Mouse (Mus musculus) spleen, adult 18-20 months (tissue): ENCODE data around the gene L3mbtl1.

Experiments
- DNase-seq, 2 experiments: peaks; one replicate each; pipeline ENCODE4 v3.0.0; 2022; ENCODE audit warnings: mixed read lengths in 2 of 2

L3mbtl1 gene

DNA sequence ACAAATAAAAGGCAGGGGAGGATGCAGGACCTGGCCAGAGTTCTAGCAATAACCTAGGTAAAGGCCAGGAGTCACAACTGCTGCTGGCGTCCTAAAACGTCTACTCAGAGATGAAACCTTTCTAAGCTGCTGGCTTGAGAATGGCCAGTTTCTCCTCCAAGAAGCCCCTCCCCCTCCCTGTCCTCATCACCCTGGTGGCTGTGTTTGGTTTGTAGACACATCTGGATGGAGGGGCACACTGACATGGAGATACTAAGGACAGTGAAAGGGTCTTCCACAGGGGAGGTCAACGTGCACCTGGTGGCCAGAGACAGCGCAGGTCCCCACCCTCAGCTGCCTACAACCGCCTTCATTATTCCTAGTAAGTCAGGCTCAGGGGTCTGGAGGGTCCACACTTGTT is 3.7 kb downstream of the L3mbtl1 start:
- no peak for DNase-seq

GRCm38 (mm10) chr2:162947736-162948135 is 4.5 kb downstream of the L3mbtl1 start:
- DNase-seq = no peak

DNA sequence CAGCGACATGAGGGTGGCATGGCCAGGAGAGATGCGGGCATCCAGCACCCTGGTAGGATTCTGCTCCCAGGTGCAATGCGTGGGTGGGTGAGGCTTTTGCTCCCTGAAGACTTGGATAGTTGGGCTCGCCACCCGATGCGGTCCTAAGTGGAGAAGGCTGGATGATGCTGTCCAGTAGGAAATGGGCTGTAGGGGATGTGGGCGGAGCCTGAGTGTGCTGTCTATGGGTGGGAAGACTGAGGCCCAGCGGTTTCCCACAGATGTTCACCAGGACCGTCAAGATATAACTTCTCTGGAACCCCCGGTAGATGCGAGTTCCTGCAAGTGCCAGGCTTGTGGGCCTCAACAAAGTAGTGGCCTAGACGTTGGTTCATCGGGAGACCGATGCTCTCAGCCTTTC is 4.9 kb downstream of the L3mbtl1 start:
- no peak for DNase-seq

GRCm38 (mm10) chr2:162950776-162951175 is 7.5 kb downstream of the L3mbtl1 start:
- DNase-seq = no peak

DNA sequence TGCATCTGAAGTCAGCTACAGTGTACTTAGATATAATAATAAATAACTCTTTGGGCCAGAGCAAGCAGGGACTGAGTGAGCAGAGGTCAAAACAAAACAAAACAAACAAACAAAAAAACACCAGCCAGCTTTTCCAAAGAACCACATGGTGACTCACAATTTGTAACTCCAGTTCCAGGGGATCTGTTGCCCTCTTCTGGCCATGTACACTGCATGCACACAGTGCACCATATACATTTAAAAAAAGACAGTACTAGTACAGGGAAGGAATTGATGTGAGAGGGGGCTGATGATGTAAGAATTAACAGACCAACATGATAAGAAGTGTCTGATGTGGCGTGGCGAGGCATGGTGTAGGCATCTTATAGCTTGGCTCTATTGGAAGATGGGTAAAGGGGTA is 13.6 kb downstream of the L3mbtl1 start:
- no peak for DNase-seq

DNA sequence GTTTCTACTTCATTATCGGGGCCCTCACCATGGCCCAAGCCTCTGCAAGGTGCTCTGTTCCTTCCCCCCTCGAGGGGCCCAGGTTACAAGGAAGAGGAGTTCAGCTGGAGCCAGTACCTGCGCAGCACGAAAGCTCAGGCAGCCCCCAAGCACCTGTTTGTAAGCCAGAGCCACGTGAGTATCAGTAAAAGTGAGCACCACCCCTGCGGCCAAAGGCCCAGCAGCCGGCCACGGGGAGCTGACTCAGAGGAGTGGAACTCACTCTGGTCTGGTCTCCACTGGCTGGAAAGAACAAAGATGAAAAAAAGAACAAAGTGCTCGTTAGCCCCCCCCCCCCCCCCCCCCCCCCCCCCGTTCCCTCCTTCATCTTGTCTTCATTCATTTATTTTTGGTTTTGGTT is 18.0 kb downstream of the L3mbtl1 start:
- DNase-seq = no peak

DNA sequence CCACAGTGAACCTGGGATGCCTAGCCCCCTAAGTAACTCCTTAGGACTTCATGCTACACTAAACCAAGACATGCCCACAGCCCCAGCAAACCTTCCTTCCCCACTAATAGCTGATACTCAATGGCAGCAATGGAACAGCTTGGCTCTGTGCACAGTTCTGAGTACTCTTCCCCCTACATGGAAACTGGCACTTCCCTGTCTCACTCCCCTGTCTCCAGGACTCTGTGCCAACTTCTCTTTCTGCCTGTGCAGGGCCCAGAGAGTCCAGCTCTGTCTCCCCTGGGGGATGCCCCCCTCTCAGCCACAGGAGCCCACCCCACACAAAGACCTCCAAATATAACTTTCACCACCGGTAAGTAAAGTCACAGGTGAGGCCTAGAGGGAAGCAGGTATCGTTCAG is 23.5 kb downstream of the L3mbtl1 start:
- DNase-seq = no peak

- DNase-seq = peak in 1 of 2 experiments; percentile 32
Observed at GRCm38 (mm10) chr2:162968357-162968756, 25.1 kb downstream of the L3mbtl1 start.

GRCm38 (mm10) chr2:162969101-162969500 is 25.8 kb downstream of the L3mbtl1 start:
- no peak for DNase-seq

DNA sequence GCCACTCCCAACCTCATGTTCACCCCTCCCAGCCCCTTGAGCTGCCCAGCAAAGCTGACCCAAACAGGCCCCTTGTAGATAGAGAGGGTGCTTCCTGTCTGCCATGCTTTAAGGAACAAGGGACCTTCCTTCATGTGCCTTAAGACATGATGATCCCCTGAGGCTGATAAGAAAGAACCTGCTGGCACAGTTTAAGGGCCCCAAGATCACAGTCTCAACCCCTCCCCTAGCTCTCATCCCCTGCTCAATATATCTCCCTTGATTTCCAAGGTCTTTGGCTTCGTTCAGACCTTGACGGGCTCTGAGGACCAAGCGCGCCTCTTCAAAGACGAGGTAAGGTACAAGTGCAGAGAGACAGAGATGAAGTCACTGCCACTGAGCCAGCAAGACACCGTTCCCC is 27.6 kb downstream of the L3mbtl1 start:
- no peak for DNase-seq

GRCm38 (mm10) chr2:162972752-162973151 is 29.5 kb downstream of the L3mbtl1 start:
- no peak for DNase-seq

- DNase-seq = no peak
Observed at GRCm38 (mm10) chr2:162973206-162973605, 29.9 kb downstream of the L3mbtl1 start.

GRCm38 (mm10) chr2:162973637-162974036 is 30.4 kb downstream of the L3mbtl1 start:
- no peak for DNase-seq

- DNase-seq = no peak
Observed at GRCm38 (mm10) chr2:162975157-162975775, 32.0 kb downstream of the L3mbtl1 start.

- no peak for DNase-seq
Observed at GRCm38 (mm10) chr2:162976001-162976400, 32.7 kb downstream of the L3mbtl1 start.

- no peak for DNase-seq
Observed at GRCm38 (mm10) chr2:162984381-162984780, 41.1 kb downstream of the L3mbtl1 start.

DNA sequence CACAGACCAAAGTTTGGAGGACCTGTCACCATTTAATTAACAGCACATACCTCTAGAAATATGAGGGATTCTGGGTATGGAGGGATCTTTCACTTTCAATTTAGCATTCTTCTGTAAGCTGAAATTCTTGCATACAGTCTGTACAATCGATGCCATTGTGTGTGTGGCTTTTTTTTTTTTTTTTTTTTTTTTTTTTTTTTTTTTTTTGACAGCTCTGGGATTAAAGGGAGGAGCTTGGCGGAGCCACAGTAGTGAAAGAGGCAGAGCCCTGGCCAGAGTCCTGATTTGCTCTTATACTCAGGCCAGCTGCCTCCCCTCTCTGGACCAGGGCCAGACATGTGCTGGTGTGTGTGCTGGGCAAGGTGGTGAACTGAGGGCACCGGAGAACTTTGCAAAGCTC is 42.7 kb downstream of the L3mbtl1 start:
- no peak for DNase-seq

DNA sequence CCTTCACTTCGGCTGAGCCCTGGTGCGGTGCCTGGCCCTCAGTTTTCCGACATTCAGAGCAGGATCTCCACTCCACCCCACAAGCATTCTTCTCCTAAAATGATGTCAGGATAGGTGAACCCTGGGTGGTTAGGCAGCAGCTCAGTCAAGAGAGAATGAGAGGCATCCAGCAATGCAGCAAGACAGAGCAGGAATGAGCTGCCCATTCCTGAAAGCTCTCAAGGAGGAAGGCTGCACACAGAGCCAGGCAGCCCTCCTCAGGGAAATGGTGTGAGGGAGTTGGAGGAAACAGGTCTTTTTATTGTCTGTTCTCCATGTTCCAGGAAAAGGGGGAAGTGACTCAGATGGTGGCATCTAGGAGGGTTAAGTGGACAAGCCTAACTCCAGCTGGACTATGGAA is 43.5 kb downstream of the L3mbtl1 start:
- no peak for DNase-seq

- DNase-seq = no peak
Observed at GRCm38 (mm10) chr2:162987218-162987617, 43.9 kb downstream of the L3mbtl1 start, which contains the start of gene Sgk2. Gene Sgk2 (plus strand): TSS chr2:162987330.

DNA sequence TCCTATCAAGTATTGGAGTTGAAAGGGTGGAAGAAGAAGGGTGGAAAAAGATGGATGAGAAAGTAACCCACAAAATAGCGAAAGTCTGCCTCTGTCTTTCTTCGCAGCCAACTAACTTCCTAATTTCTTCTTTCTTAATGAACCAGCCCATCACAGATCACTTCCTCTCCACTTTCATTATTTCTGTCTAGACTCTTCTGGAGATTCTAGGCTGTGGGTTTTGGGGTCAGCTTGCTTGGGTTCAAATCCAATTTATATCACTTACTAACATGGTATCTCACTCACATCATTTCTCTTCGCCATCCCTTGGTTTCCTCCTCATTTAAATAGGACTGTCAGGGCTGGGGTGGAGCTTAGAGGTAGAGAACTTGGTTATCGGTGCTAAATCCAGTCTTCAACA is 45.0 kb downstream of the L3mbtl1 start:
- DNase-seq = no peak

DNA sequence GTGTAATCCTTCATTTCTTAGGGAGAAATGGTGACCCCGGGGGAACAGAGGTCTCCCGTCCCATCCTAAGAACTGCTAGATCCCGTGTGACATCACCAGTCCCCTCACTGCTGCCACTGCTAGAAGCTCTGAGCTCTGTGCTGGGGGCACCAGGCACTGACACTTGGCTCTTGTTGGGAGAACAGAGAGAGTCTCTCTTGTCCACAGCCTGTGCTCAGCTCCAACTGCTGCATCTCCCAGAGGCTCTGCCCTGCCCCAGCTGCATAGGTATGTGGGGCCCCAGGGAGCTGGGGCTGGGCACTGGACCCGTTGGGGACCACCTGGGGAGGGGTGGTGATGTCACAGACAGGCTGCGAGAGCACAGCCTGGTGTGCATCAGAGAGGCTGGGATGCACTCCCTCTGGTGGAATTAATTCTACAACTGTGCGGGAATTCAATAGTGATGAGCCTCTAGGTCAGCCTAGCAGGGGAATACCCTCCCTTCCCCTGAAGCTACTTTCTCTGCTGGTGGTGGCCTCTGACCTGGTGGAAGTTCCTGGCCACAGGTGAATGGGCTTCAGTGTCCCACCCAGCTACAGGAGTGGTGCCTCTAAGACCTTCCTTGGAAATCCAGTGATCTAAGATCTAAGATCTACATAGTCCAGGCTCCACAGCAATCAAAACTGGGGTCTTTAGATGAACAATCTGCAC is 48.3 kb downstream of the L3mbtl1 start:
- no peak for DNase-seq

- no peak for DNase-seq
Observed at GRCm38 (mm10) chr2:162992084-162992437, 48.8 kb downstream of the L3mbtl1 start.

DNA sequence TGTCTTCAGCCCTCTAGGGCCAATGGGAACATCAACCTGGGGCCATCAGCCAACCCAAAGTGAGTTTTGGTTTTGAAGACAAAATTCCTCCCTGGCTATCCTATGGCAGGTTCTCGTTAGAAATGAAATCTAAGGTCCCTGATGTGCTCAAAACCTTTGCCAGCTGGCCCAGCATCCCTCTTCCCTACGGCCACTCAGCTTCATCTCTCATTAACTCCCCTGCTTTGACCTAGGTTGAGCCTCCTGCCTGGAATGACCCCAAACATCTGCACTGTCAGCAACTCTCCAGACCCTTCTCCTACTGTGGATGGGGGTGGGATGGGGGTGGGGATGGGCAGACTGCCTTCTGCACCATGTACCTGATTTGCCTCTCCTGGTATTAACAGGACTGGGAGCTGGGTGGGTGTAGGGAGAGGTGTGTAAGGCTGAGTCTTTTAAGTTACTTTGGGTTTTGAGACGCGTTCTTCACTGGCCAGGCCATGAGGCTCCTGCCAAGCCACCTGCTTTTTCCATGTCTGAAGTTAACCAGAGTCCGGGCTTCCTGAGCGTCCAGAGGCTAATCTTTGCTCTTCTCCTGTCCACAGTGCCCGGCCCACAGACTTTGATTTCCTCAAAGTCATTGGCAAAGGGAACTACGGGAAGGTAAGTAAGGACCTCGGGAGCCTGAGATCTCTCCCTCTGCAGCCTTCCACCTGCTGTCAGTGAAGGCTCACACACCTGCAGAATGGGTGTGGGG is 50.8 kb downstream of the L3mbtl1 start:
- DNase-seq = no peak
